8 mouse cellular contexts compared by ENCODE assay signal in genomic region chr7:133123999-133124700, GRCm38 (mm10). TPM values are rescaled to one million over a fixed set of nuclear protein-coding genes. Genes with fewer than 3 reads are reported as not detected.
DNase-seq lines count a peak whose midpoint lies in the region; ATAC-seq and TF ChIP-seq lines count a peak whose summit lies in the region.

Gene Ctbp2 (minus strand): TSS chr7:133124354.

- no peaks in the 10 kb centered on the region for H3K4me1 ChIP-seq in cortical plate, adult 2 months (ENCODE audit: control insufficient read depth, insufficient read depth, low read length)
- peaks cover 10% of the 10 kb centered on the region for H3K4me1 ChIP-seq in hindbrain, postnatal 0 days (ENCODE audit: insufficient read depth, low read length)

- peak within 1 kb of the TSS; percentile 98 for H3K4me2 ChIP-seq in hindbrain, postnatal 0 days (ENCODE audit: low read depth, low read length)

- no peak for TF ChIP-seq POLR2A in cortical plate, adult 2 months (IDR thresholded peaks at IDR 0.05; ENCODE audit: extremely low read depth, insufficient read depth, low read length)

- peak within 1 kb of the TSS; percentile 83 for H3K4me3 ChIP-seq in cortical plate, adult 2 months (ENCODE audit: insufficient read depth, low read length)
- peak within 1 kb of the TSS; percentile 91 for H3K4me3 ChIP-seq in hindbrain, postnatal 0 days (ENCODE audit: low read length)
- H3K4me3 ChIP-seq in macrophage (ENCODE audit: inconsistent target): peak within 1 kb of the TSS; percentile 48

- peak; percentile 79 to 83 for DNase-seq in adrenal gland, adult 18-20 months (ENCODE audit: low spot score in 2 of 2)
- DNase-seq in gastrocnemius, postnatal 14 days: peak; percentile 94
- no peak for DNase-seq in hindbrain, postnatal 0 days (ENCODE audit: low spot score)
- DNase-seq in left cerebral cortex, adult 8-10 months (ENCODE audit: low spot score in 2 of 2): peak; percentile 24 to 39
- peak; percentile 76 for DNase-seq in retina, postnatal 7 days (ENCODE audit: low read depth, low spot score)
- peak; percentile 82 for DNase-seq in urinary bladder, postnatal 25 days (ENCODE audit: low spot score)

- H3K27ac ChIP-seq in cortical plate, adult 2 months (ENCODE audit: insufficient read depth, low read length): peak within 1 kb of the TSS; percentile 27; the same call in 1 of the 2 replicates
- peak within 1 kb of the TSS; percentile 94 for H3K27ac ChIP-seq in hindbrain, postnatal 0 days
- H3K27ac ChIP-seq in macrophage: peak within 1 kb of the TSS; percentile 76

- under 1% methylated on average over 59 of the region's 59 CpGs for WGBS in hindbrain, postnatal 0 days
- WGBS in macrophage (ENCODE audit: missing documents): 1% methylated on average over 59 of the region's 59 CpGs

- ATAC-seq in hindbrain, postnatal 0 days: peak; percentile 90

- intact Hi-C loops in gastrocnemius, postnatal 14 days (cut with DNase I; ENCODE audit: low total_unique reads): loop anchor here (5.0 kb wide), 1 partner anchor 67 kb away; no protein-coding TSS in a partner anchor

- TF ChIP-seq CTCF in cortical plate, adult 2 months (IDR thresholded peaks at IDR 0.05; ENCODE audit: extremely low read depth, insufficient read depth, low read length): no peak
- peak; percentile 53 for TF ChIP-seq CTCF in hindbrain, postnatal 0 days (IDR thresholded peaks at IDR 0.05; ENCODE audit: low read depth)

- H3K9me3 ChIP-seq in hindbrain, postnatal 0 days (ENCODE audit: low read length): 0 out of 2 replicates have a peak, but pooled peaks cover 2% of the 10 kb centered on the region

- peaks cover 24% of the 10 kb centered on the region for H3K79me2 ChIP-seq in macrophage (ENCODE audit: inconsistent target)

- H3K27me3 ChIP-seq in hindbrain, postnatal 0 days (ENCODE audit: insufficient read depth, low read length): no peaks in the 10 kb centered on the region

- no peaks in the 10 kb centered on the region for H3K36me3 ChIP-seq in hindbrain, postnatal 0 days (ENCODE audit: insufficient read depth, low read length)
- H3K36me3 ChIP-seq in macrophage (ENCODE audit: inconsistent target): no peaks in the 10 kb centered on the region

- peak within 1 kb of the TSS; percentile 92 for H3K9ac ChIP-seq in hindbrain, postnatal 0 days (replicated peaks; ENCODE audit: low read length)

RNA-seq across cellular contexts. Expression of gene Ctbp2, which starts in this region (rescaled TPM):
- total RNA-seq in adrenal gland, adult 18-20 months (2021): 10 to 100 TPM; 53.0 to 60.3 TPM
- 26.6 and 27.6 TPM in 2 replicates for polyA plus RNA-seq in cortical plate, adult 2 months (2012; rRNA removed)
- total RNA-seq in gastrocnemius, postnatal 14 days (2021): 10 to 100 TPM; 22.4 to 29.3 TPM
- total RNA-seq in hindbrain, postnatal 0 days (2014; rRNA removed): 89.0 and 105 TPM in 2 replicates
- 39.6 and 40.6 TPM in 2 replicates for polyA plus RNA-seq in hindbrain, postnatal 0 days (2015; fragmentation: Nextera tagmentation; extraction: Ambion mirVana)
- total RNA-seq in left cerebral cortex, adult 8-10 months (2022): 10 to 100 TPM; 26.0 to 30.6 (median 27.5) TPM
- 100 to 1,000 TPM in 5 of 26 experiments, 10 to 100 TPM in 21; 39.6 to 123 (median 79.2) TPM for total RNA-seq in macrophage (2018; cell fraction: chromatin; rRNA removed)
- 10 to 100 TPM; 28.9 to 55.4 (median 40.6) TPM for total RNA-seq in macrophage (2018; cell fraction: cytosol; rRNA removed)
- total RNA-seq in macrophage (2018; cell fraction: nucleus; rRNA removed): 100 to 1,000 TPM in 1 of 26 experiments, 10 to 100 TPM in 25; 26.8 to 103 (median 56.2) TPM
- 29.4 to 52.3 TPM (median 34.1 TPM) in 3 replicates for polyA plus RNA-seq in macrophage (2018)

Comparison
In these comparisons a context has a peak if more than half of its experiments do, and no peak if none do; other contexts are left out.
1. H3K27ac ChIP-seq: peak in every context shown above with its lines; median percentile 94 in hindbrain, postnatal 0 days; 76 in macrophage; 27 in cortical plate, adult 2 months.